In the genomic region with DNA sequence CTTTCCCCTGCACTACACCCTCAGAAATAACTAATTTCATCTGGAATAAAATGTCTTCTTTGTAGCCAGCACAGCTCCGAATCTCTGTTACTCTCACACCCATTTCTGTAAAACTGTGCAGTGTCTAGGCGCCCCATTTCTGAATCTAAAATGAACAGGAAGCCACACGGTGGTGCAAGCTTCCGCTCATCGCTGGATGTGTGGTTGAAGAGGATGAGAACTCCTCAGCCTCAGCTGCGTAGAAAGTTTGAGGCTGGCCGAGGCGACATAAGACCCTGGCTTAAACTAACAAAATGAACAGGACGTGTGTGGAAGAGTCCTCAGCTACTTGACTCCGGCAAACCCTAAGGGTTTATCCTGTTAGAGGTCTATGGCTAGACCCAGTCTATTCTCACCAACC, we compare ENCODE assay signal across 18 mouse cellular contexts. TPM values are rescaled to one million over a fixed set of nuclear protein-coding genes. Genes with fewer than 3 reads are reported as not detected.
DNase-seq lines count a peak whose midpoint lies in the region; ATAC-seq and TF ChIP-seq lines count a peak whose summit lies in the region.
"Had no signal": no experiment of that assay in that cellular context is flagged by ENCODE, and none has a peak within 500 bp of the region (broad histone marks: within the 10 kb centered on the region; RNA-seq: fewer than 3 reads in every experiment).

No protein-coding gene starts in this region.

- DNase-seq in lung, adult 18-20 months, result peak; percentile 4 to 6
- no peak for DNase-seq in lung, postnatal 0 days (ENCODE audit: low spot score)
- peak; percentile 75 for DNase-seq in induced T-regulatory cell, adult 2 months (ENCODE audit: low read depth)
- DNase-seq in spleen, postnatal 14 days (ENCODE audit: low spot score in 2 of 2), result peak; percentile 8 to 25
- DNase-seq in thymus, postnatal 4 days, result peak; percentile 71
- DNase-seq in frontal cortex, postnatal 10 days (ENCODE audit: low spot score in 2 of 2), result no peak
- DNase-seq in right cerebral cortex, postnatal 4 days, result no peak
- no peak for DNase-seq in forebrain, postnatal 0 days
- DNase-seq: adrenal gland, adult 2 months; cerebellum, postnatal 36 days; gastrocnemius, postnatal 10 days; kidney, adult 8-10 months; layer of hippocampus, adult 9-11 months had no signal

- ATAC-seq in lung, postnatal 0 days, result no peak
- ATAC-seq in forebrain, postnatal 0 days, result no peak

- H3K4me3 ChIP-seq in lung, postnatal 0 days (ENCODE audit: low read depth, low read length), result no peak overlapping the region
- H3K4me3 ChIP-seq in forebrain, postnatal 0 days (ENCODE audit: low read depth, low read length), result no peak overlapping the region
- H3K4me3 ChIP-seq: forebrain, embryonic 12.5 days; hindbrain, embryonic 13.5 days; liver, embryonic 15.5 days; megakaryocyte, embryonic 14.5 days; stomach, embryonic 15.5 days had no signal

- H3K27me3 ChIP-seq in lung, postnatal 0 days (replicated peaks; ENCODE audit: insufficient read depth, low read length), result no peaks in the 10 kb centered on the region
- H3K27me3 ChIP-seq in forebrain, postnatal 0 days (ENCODE audit: insufficient read depth, low read length), result no peaks in the 10 kb centered on the region
- H3K27me3 ChIP-seq: forebrain, embryonic 12.5 days; hindbrain, embryonic 13.5 days; liver, embryonic 15.5 days; megakaryocyte, embryonic 14.5 days; stomach, embryonic 15.5 days had no signal

- H3K36me3 ChIP-seq in lung, postnatal 0 days (ENCODE audit: insufficient read depth, low read length), result no peaks in the 10 kb centered on the region
- no peaks in the 10 kb centered on the region for H3K36me3 ChIP-seq in forebrain, postnatal 0 days (ENCODE audit: insufficient read depth)
- H3K36me3 ChIP-seq: forebrain, embryonic 12.5 days; hindbrain, embryonic 13.5 days; liver, embryonic 15.5 days; stomach, embryonic 15.5 days had no signal

- H3K4me2 ChIP-seq in lung, postnatal 0 days (replicated peaks; ENCODE audit: low read depth, low read length), result no peak overlapping the region
- no peak overlapping the region for H3K4me2 ChIP-seq in forebrain, postnatal 0 days (ENCODE audit: low read depth)
- H3K4me2 ChIP-seq: forebrain, embryonic 12.5 days; hindbrain, embryonic 13.5 days; liver, embryonic 15.5 days; stomach, embryonic 15.5 days had no signal

- whole genome bisulfite sequencing in lung, postnatal 0 days, result 77% methylated on average over 10 of the region's 10 CpGs
- WGBS in forebrain, postnatal 0 days, result 91% methylated on average over 10 of the region's 10 CpGs

- no peak for TF ChIP-seq EP300 in lung, postnatal 0 days (IDR thresholded peaks at IDR 0.05)

- H3K9me3 ChIP-seq in lung, postnatal 0 days (ENCODE audit: low read length), result no peaks in the 10 kb centered on the region
- H3K9me3 ChIP-seq in forebrain, postnatal 0 days (ENCODE audit: low read length), result no peaks in the 10 kb centered on the region
- H3K9me3 ChIP-seq: forebrain, embryonic 12.5 days; hindbrain, embryonic 13.5 days; liver, embryonic 15.5 days; stomach, embryonic 15.5 days had no signal

- no peak for TF ChIP-seq CTCF in lung, postnatal 0 days (IDR thresholded peaks at IDR 0.05)
- no peak for TF ChIP-seq CTCF in forebrain, postnatal 0 days (IDR thresholded peaks at IDR 0.05; ENCODE audit: low read depth)

- H3K27ac ChIP-seq in lung, postnatal 0 days (ENCODE audit: low read length), result no peak overlapping the region
- no peak overlapping the region for H3K27ac ChIP-seq in forebrain, postnatal 0 days (ENCODE audit: low read depth, low read length)
- H3K27ac ChIP-seq: forebrain, embryonic 12.5 days; hindbrain, embryonic 13.5 days; liver, embryonic 15.5 days; stomach, embryonic 15.5 days had no signal

- H3K4me1 ChIP-seq in lung, postnatal 0 days (ENCODE audit: insufficient read depth, low read depth, low read length), result no peaks in the 10 kb centered on the region
- H3K4me1 ChIP-seq in forebrain, postnatal 0 days (ENCODE audit: insufficient read depth), result no peaks in the 10 kb centered on the region
- H3K4me1 ChIP-seq: forebrain, embryonic 12.5 days; hindbrain, embryonic 13.5 days; liver, embryonic 15.5 days; megakaryocyte, embryonic 14.5 days; stomach, embryonic 15.5 days had no signal

- H3K9ac ChIP-seq in lung, postnatal 0 days (replicated peaks; ENCODE audit: low read depth), result no peak overlapping the region
- H3K9ac ChIP-seq in forebrain, postnatal 0 days, result no peak overlapping the region
- H3K9ac ChIP-seq: forebrain, embryonic 12.5 days; hindbrain, embryonic 13.5 days; liver, embryonic 15.5 days; stomach, embryonic 15.5 days had no signal

RNA-seq across cellular contexts. Expression of a gene that starts 38.0 kb away (rescaled TPM):
- polyA plus RNA-seq in lung, postnatal 0 days (2015; fragmentation: Nextera tagmentation; extraction: Ambion mirVana), result 3.7 and 4.1 TPM in 2 replicates
- 46.9 and 51.9 TPM in 2 replicates for total RNA-seq in forebrain, postnatal 0 days (2014; rRNA removed)
- 28.2 and 39.1 TPM in 2 replicates for polyA plus RNA-seq in forebrain, postnatal 0 days (2015; fragmentation: Nextera tagmentation; extraction: Ambion mirVana)

Comparison
In these comparisons a context has a peak if more than half of its experiments do, and no peak if none do; other contexts are left out.
1. DNase-seq: peak in lung, adult 18-20 months (2 of 2), induced T-regulatory cell, adult 2 months (single experiment), spleen, postnatal 14 days (2 of 2) and thymus, postnatal 4 days (single experiment); none in lung, postnatal 0 days (single experiment), frontal cortex, postnatal 10 days (0 of 2), right cerebral cortex, postnatal 4 days (single experiment) and forebrain, postnatal 0 days (single experiment).